Mouse (Mus musculus): Measurements from ENCODE around the gene Necap1. TPM values are rescaled to one million over a fixed set of nuclear protein-coding genes. Genes with fewer than 3 reads are reported as not detected.

Necap1 gene
- polyA plus RNA-seq, 2 experiments, result 49.3 to 58.3 TPM

DNA sequence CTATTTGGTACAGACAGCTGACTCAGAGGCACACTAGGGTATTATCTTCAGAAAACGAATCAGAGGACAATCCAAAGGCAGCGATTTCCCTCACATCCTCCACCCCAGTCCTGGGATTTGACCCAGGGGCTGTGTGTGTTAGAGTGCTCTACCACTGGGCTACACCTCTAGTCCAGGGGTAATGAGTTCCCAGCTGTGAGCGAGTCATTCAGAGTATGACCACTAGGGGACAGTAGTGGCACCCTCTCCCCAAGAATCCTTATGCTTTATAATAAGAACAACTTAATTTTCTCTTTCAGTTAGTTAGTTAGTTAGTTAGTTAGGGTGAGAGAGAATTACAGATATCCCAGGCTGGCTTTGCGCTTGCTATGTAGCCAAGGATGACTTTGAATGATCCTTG is 39.9 kb upstream of the Necap1 start:
- Histone ChIP-seq H3K9me3 (ENCODE audit: control insufficient read depth, low read length) (no peaks in the 10 kb centered on the region), H3K27me3 (ENCODE audit: control insufficient read depth, insufficient read depth, low read length) (no peaks in the 10 kb centered on the region), H3K4me1 (ENCODE audit: control insufficient read depth, insufficient read depth, low read length) (no peaks in the 10 kb centered on the region), H3K27ac (replicated peaks; ENCODE audit: low read depth, low read length) (no peak overlapping the region), H3K4me3 (replicated peaks; ENCODE audit: low read length) (no peak overlapping the region), H3K36me3 (ENCODE audit: control insufficient read depth, insufficient read depth, low read length) (peaks cover 85% of the 10 kb centered on the region), H3K4me2 (replicated peaks; ENCODE audit: low read depth, low read length, severe bottlenecking) (no peak overlapping the region), H3K9ac (ENCODE audit: low read depth, low read length, severe bottlenecking) (no peak overlapping the region)
- DNase-seq (ENCODE audit: low spot score), result peak; percentile 28
- no peak for ATAC-seq (ENCODE audit: low FRiP score, low read depth)
- no peak for TF ChIP-seq POLR2A (IDR thresholded peaks at IDR 0.05; ENCODE audit: borderline replicate concordance, extremely low read depth, insufficient read depth, insufficient read length)
- WGBS, result 67% methylated on average over 4 of the region's 4 CpGs

DNA sequence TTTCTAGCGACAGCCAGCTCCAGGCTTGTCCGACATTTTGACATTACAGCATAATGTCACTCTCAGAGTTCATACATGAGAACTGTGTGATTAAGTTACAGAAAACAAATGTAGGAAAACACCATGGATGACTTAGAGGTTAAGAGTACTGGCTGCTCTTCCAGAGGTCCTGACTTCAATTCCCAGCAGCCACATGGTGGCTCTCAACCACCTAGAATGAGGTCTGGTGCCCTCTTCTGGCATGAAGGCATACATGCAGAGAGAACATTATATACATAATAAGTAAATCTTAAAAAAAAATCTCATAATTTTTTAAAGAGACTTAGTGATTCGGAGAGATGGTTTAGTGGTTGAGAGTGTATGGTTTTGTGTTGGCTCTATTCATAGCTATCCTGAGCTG is 37.3 kb upstream of the Necap1 start:
- DNase-seq (ENCODE audit: low spot score) (no peak), ATAC-seq (ENCODE audit: low FRiP score, low read depth) (no peak)
- Histone ChIP-seq H3K4me1 (ENCODE audit: control insufficient read depth, insufficient read depth, low read length) (no peaks in the 10 kb centered on the region), H3K4me2 (replicated peaks; ENCODE audit: low read depth, low read length, severe bottlenecking) (no peak overlapping the region), H3K9me3 (ENCODE audit: control insufficient read depth, low read length) (no peaks in the 10 kb centered on the region), H3K36me3 (ENCODE audit: control insufficient read depth, insufficient read depth, low read length) (peaks cover 93% of the 10 kb centered on the region), H3K4me3 (replicated peaks; ENCODE audit: low read length) (no peak overlapping the region), H3K27ac (replicated peaks; ENCODE audit: low read depth, low read length) (no peak overlapping the region), H3K27me3 (ENCODE audit: control insufficient read depth, insufficient read depth, low read length) (no peaks in the 10 kb centered on the region), H3K9ac (ENCODE audit: low read depth, low read length, severe bottlenecking) (no peak overlapping the region)
- TF ChIP-seq POLR2A (IDR thresholded peaks at IDR 0.05; ENCODE audit: borderline replicate concordance, extremely low read depth, insufficient read depth, insufficient read length), result no peak
- WGBS, result 98% methylated on average over 3 of the region's 3 CpGs

DNA sequence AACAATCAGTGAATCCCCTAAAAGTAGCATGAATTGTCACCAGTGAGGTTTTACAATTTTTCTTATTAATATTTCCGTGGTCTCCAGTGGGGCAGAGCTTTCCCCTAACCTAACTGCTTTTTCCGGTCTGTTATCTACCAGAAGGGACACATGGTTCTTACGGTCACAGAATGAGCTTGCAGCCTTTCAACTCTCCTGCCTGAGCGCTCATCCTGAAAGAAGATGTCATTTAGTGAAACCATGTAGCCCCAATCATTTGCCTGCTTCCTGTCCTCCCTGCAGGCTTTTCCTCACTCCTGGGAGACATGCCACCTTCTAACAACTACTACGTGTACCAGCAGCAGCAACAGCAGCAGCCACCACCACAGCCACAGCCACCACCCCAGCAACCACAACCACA is 36.7 kb upstream of the Necap1 start:
- no peak overlapping the region for H3K4me3 ChIP-seq (replicated peaks; ENCODE audit: low read length)
- no peaks in the 10 kb centered on the region for H3K9me3 ChIP-seq (ENCODE audit: control insufficient read depth, low read length)
- no peak for DNase-seq (ENCODE audit: low spot score)
- no peak overlapping the region for H3K4me2 ChIP-seq (replicated peaks; ENCODE audit: low read depth, low read length, severe bottlenecking)
- no peak overlapping the region for H3K9ac ChIP-seq (ENCODE audit: low read depth, low read length, severe bottlenecking)
- H3K36me3 ChIP-seq (ENCODE audit: control insufficient read depth, insufficient read depth, low read length), result peaks cover 89% of the 10 kb centered on the region
- TF ChIP-seq POLR2A (IDR thresholded peaks at IDR 0.05; ENCODE audit: borderline replicate concordance, extremely low read depth, insufficient read depth, insufficient read length), result no peak
- no peak for ATAC-seq (ENCODE audit: low FRiP score, low read depth)
- H3K27ac ChIP-seq (replicated peaks; ENCODE audit: low read depth, low read length), result no peak overlapping the region
- no peaks in the 10 kb centered on the region for H3K27me3 ChIP-seq (ENCODE audit: control insufficient read depth, insufficient read depth, low read length)
- no peaks in the 10 kb centered on the region for H3K4me1 ChIP-seq (ENCODE audit: control insufficient read depth, insufficient read depth, low read length)
- 87% methylated on average over 5 of the region's 5 CpGs for WGBS

DNA sequence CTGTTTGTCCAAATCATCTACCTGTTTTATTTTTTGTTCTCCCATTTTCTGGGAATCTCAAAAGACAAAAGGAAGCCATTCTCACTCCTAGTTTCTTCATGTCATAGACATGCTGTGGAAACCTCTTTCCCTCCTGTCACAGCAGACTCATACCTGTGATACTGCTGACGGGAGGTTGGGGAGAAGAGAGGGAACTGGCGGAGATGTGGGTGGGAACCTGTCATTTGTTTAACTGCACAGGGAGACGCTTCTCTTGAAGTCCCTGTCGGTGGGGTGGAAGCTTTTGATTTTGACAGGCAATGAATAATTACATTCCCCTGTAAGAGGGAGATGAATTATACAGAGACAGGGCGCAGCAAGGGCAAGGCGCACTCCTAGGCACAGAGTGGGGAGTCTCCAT is 30.5 kb upstream of the Necap1 start:
- DNase-seq (ENCODE audit: low spot score) (no peak), ATAC-seq (ENCODE audit: low FRiP score, low read depth) (no peak)
- no peak overlapping the region for H3K9ac ChIP-seq (ENCODE audit: low read depth, low read length, severe bottlenecking)
- no peaks in the 10 kb centered on the region for H3K4me1 ChIP-seq (ENCODE audit: control insufficient read depth, insufficient read depth, low read length)
- WGBS, result 60% methylated on average over 6 of the region's 6 CpGs
- H3K4me3 ChIP-seq (replicated peaks; ENCODE audit: low read length), result no peak overlapping the region
- peaks cover 59% of the 10 kb centered on the region for H3K36me3 ChIP-seq (ENCODE audit: control insufficient read depth, insufficient read depth, low read length)
- H3K27ac ChIP-seq (replicated peaks; ENCODE audit: low read depth, low read length), result no peak overlapping the region
- H3K27me3 ChIP-seq (ENCODE audit: control insufficient read depth, insufficient read depth, low read length), result no peaks in the 10 kb centered on the region
- no peak for TF ChIP-seq POLR2A (IDR thresholded peaks at IDR 0.05; ENCODE audit: borderline replicate concordance, extremely low read depth, insufficient read depth, insufficient read length)
- no peaks in the 10 kb centered on the region for H3K9me3 ChIP-seq (ENCODE audit: control insufficient read depth, low read length)
- H3K4me2 ChIP-seq (replicated peaks; ENCODE audit: low read depth, low read length, severe bottlenecking), result no peak overlapping the region

DNA sequence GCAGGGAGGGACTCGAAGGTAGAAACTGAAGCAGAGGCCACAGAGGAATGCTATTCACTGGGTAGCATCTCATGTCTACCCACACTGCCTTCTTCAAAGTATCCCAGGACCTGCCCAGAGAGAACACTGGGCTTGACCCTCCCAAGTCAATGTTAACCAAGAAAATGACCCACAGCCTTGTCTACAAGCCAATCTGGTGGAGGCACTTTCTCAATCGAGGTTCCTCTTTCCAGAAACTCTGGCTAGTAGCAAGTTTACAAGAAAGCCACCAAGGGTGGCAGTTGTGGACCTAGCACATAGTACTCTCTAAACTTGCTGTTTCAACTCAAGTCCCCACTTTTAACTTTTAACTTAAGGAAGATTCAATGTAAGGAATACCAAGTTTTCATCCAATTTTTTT is 21.6 kb upstream of the Necap1 start:
- no peaks in the 10 kb centered on the region for H3K4me1 ChIP-seq (ENCODE audit: control insufficient read depth, insufficient read depth, low read length)
- H3K4me3 ChIP-seq (replicated peaks; ENCODE audit: low read length), result no peak overlapping the region
- H3K27ac ChIP-seq (replicated peaks; ENCODE audit: low read depth, low read length), result no peak overlapping the region
- H3K9ac ChIP-seq (ENCODE audit: low read depth, low read length, severe bottlenecking), result no peak overlapping the region
- 59% methylated on average over 2 of the region's 2 CpGs for WGBS
- H3K27me3 ChIP-seq (ENCODE audit: control insufficient read depth, insufficient read depth, low read length), result no peaks in the 10 kb centered on the region
- no peak for TF ChIP-seq POLR2A (IDR thresholded peaks at IDR 0.05; ENCODE audit: borderline replicate concordance, extremely low read depth, insufficient read depth, insufficient read length)
- no peaks in the 10 kb centered on the region for H3K36me3 ChIP-seq (ENCODE audit: control insufficient read depth, insufficient read depth, low read length)
- H3K9me3 ChIP-seq (ENCODE audit: control insufficient read depth, low read length), result no peaks in the 10 kb centered on the region
- H3K4me2 ChIP-seq (replicated peaks; ENCODE audit: low read depth, low read length, severe bottlenecking), result no peak overlapping the region
- ATAC-seq (ENCODE audit: low FRiP score, low read depth), result no peak
- no peak for DNase-seq (ENCODE audit: low spot score)

DNA sequence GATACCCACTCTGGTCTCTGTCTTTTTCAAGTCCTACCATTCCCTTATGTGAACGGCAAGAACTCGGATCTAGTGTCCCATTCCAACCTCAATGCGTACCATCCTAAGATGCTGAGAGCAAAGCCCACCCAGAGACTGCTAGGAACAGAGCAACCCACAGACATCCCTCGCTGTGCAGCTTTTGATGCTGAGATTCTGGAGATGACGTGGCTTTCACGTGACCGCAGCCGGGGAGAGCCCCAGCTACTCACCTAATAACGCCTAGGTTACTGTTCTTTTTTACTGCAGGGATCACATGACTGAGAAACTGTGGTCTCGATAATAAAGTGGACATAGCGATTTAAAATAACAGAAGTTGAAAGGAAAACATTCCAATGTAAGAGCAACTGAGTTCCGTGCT is 19.7 kb upstream of the Necap1 start:
- no peak for DNase-seq (ENCODE audit: low spot score)
- Histone ChIP-seq H3K36me3 (ENCODE audit: control insufficient read depth, insufficient read depth, low read length) (no peaks in the 10 kb centered on the region), H3K4me3 (replicated peaks; ENCODE audit: low read length) (no peak overlapping the region), H3K9me3 (ENCODE audit: control insufficient read depth, low read length) (no peaks in the 10 kb centered on the region), H3K4me1 (ENCODE audit: control insufficient read depth, insufficient read depth, low read length) (no peaks in the 10 kb centered on the region), H3K9ac (ENCODE audit: low read depth, low read length, severe bottlenecking) (no peak overlapping the region), H3K27ac (replicated peaks; ENCODE audit: low read depth, low read length) (no peak overlapping the region), H3K4me2 (replicated peaks; ENCODE audit: low read depth, low read length, severe bottlenecking) (no peak overlapping the region), H3K27me3 (ENCODE audit: control insufficient read depth, insufficient read depth, low read length) (no peaks in the 10 kb centered on the region)
- TF ChIP-seq POLR2A (IDR thresholded peaks at IDR 0.05; ENCODE audit: borderline replicate concordance, extremely low read depth, insufficient read depth, insufficient read length), result no peak
- 69% methylated on average over 12 of the region's 12 CpGs for WGBS
- no peak for ATAC-seq (ENCODE audit: low FRiP score, low read depth)

Measured in limb, embryonic 14.5 days (tissue).